Mouse (Mus musculus): ENCODE data around the gene Nmur1.
"Not testable (repeated sequence)": the region's sequence is repeated elsewhere in the genome, so short reads cannot be mapped to it uniquely, and the experiment has no call there.

Gene Nmur1

GRCm38 (mm10) chr1:86358906-86359797, 66.9 kb downstream of the Nmur1 start, which contains the start of gene Ncl:
Ncl (minus strand) TSS chr1:86359400.
- DNase-seq, result peak; percentile 99

DNA sequence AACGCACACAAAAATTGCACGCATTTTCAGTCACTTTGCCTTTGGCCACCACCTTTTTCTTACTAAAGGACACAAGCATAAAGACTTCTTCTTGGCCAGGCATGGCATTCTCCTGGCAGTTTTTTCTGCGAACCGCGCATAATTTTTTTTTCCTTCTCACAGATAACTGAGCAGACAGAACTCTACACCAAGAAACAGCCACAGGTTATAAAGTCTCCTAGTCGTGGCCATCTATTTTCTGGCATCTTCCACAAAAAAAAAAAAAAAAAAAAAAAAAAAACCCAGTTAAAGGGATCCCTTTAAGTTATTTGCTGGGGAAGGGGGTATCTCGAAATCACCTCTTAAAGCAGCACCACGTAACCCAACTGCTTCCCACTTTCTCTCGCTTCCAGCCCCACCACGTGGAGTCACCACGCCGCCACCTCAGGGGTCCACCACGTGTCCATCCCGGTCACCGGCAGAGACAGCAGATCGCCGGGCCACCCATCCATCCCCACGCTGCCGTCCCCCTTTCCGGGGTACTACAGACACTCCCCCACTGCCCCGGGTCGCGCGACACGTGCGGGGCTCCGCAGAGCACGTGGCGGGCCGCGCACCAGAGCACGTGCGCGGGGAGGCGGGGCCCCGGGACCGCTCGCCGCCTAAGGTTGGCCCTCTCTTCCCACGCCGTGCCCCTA, 67.7 kb downstream of the Nmur1 start:
- no peak for DNase-seq

DNA sequence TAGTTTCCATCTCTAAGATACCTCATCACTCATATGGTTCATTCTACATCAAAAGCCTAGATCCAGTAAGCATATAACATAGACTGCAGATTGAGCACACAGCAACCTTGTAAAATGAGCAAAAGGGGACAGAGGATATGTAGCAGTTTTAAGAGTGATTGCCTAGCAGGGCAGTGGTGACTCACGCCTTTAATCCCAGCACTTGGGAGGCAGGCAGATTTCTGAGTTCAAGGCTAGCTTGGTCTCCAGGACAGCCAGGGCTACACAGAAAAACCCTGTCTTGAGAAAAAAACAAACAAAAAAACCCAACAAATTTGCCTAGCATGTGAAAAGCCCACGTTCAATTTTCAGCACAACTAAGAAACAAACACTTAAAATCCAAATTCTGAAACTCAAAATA, 71.8 kb downstream of the Nmur1 start:
- DNase-seq, result no peak

- no peak for DNase-seq
These were observed 75.5 kb downstream of the Nmur1 start for GRCm38 (mm10) chr1:86350576-86350975.

DNA sequence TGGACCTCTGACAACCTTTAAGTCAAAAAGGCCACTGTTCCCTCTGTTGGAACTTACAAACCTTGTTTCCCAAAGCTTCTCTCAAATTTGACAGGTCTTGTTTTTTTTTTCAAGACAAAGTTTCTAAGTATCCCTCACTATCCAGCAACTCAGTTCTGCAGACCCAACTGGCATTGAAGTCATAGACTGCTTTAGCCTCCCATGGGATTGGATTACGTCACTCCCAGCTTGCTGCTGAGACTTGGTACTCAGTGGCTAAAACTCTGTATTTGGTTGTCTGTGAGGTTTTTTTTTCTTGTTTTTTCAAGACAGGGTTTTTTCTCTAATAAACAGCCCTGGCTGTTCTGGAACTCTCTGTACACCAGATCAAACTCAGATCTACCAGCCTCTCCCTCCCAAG, 76.3 kb downstream of the Nmur1 start:
- DNase-seq, result no peak

- DNase-seq, result no peak
These were observed 76.8 kb downstream of the Nmur1 start for GRCm38 (mm10) chr1:86349201-86349600.

- no peak for DNase-seq
These were observed 77.2 kb downstream of the Nmur1 start for GRCm38 (mm10) chr1:86348801-86349200.

- DNase-seq, result no peak
These were observed 77.9 kb downstream of the Nmur1 start for GRCm38 (mm10) chr1:86348083-86348482.

GRCm38 (mm10) chr1:86347716-86348045, 78.3 kb downstream of the Nmur1 start:
- no peak for DNase-seq

DNA sequence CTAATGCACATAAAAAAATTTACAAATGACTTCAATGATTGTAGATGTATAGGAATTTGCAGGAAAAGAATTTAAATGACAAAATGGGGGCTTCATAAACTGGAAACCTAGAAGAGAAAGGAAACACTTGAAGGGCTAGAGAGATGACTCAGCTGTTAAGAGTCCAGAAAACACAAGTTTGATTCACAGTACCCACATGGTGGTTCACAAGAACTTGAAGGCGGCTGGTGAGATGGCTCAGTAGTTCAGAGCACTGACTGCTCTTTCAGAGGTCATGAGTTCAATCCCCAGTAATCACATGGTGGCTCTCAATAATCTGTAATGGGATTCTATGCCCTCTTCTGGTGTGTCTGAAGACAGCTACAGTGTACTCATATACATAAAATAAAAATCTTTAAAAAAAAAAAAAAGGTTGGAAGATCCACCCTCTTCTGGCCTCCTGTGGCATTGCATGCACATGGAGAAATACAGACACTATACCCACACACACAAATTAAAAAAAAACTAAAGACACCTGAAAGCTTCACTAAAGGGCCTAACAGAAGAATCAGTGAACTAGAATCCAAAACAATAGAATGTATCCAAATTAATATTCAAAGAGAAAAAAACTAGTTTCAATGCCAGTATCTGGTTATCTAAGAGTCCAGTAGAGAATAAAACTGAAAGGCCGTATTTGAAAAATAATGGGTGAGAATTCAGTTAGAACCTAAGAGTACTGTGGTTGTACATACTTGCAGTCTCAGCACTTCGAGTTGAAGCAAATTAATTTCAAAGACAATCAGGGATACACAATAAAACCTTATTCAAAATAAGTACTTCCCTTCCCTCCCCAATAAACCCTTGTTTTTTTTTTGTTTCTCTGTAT, 78.9 kb downstream of the Nmur1 start:
- no peak for DNase-seq

- no peak for DNase-seq
These were observed 80.1 kb downstream of the Nmur1 start for GRCm38 (mm10) chr1:86345956-86346355.

GRCm38 (mm10) chr1:86345069-86345468, 81.0 kb downstream of the Nmur1 start:
- DNase-seq, result no peak

DNA sequence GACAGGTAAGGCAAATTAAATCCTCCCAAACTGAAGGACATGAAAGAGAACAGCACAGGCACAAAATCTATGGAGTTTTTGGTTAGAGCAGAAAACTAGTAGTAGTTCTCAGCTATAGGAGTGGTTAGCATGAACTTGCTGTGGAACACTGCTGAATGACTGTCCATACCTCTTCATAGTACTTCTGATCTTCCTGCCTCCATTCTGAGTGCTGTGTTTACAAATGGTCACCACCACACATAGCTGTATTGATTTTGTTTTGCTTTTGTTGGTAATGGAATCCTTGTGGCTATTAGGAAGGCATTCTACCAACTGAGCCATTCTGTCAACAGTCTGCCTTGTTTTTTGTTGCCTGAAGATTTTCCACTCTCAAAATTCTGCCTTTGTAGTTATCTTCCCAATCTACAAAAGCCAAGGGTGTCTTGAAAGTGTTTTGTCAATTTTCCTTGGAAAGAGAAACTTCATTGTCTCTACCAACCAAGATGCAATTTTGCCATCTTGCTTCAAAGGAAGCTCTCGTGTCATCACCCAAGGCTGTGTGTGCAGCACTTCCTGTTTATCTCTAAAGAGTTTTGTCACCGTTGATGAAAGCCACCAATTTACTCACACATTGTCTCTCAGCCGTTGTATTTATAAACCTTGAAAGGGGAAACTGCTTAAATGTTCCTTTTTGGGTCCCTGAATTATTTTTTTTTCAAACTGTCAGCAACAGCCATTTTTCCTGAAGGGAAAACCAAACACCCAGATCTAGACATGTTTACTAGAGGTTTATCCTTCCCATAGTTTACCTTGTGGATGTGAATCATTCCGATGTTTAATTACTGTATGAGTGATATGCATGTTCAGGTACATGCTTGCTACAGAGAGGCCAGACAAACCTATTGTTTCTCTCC, 81.8 kb downstream of the Nmur1 start:
- DNase-seq, result no peak

GRCm38 (mm10) chr1:86343087-86343645, 82.9 kb downstream of the Nmur1 start:
- DNase-seq, result no peak

GRCm38 (mm10) chr1:86342371-86342770, 83.7 kb downstream of the Nmur1 start:
- DNase-seq, result no peak

DNA sequence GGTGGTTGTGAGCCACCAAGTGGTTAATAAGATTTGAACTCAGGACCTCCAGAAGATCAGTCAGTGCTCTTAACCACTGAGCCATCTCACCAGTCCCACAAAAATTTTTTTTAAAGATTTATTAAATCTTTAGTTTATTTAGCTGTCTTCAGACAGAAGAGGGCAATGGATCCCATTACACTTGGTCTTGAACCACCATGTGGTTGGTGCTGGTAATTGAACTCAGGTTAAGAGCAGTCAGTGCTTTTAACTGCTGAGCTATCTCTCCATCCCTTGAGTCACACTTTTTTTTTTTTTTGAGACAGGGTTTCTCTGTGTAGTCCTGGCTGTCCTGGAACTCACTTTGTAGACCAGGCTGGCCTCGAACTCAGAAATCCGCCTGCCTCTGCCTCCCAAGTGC, 84.9 kb downstream of the Nmur1 start:
- not testable (repeated sequence) for DNase-seq

DNA sequence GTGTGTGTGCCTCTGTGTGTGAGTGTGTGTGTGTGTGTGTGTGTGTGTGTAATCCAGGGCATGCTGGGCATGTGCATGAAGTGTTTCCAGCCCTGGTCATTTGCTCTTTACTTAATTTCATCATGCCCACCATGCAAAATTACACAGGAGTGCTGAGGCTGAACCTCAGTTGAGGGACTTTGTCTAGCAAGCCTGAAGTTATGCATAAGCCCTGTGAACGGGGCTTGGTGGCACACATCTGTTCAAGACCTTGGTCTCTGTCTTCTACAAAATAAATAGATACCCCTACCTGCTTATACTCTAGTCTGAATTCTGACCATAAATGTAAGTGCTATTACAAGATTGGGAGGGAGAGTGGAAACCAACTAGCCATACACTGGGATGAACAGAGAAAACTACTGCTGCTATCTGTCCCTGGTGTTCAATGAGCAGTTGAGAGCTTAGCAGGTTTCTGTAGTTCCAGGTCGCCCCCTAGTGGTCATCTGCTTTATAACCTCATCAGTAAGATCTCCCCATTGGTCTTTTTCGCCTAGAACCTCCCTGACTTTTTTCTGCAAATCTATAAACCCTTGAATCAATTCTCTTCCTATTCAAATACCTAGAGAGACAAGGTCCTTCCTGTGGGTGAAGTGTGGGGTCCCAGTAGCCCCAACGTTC, 86.7 kb downstream of the Nmur1 start:
- DNase-seq, result peak; percentile 81 to 84

DNA sequence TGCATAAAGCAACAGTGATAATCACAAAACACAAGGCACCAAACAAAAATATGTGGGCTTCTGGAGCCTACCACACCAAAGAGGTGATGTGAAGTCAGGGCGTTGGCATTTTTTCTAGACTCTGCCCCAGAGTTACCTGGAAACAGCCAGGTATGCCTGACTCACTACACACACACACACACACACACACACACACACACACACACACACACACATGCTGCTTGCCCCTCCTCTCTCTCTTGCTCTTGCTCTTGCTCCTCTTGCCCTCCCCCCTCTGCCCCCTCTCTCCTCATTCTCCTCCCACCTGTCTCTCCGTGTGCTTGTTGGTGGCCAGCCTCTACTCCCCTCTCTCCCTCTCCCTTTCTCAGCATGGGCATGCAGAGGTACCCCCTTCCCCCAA, 89.7 kb downstream of the Nmur1 start:
- DNase-seq, result no peak
